Mouse (Mus musculus): ENCODE measurements around the gene Igf1r.

DNA sequence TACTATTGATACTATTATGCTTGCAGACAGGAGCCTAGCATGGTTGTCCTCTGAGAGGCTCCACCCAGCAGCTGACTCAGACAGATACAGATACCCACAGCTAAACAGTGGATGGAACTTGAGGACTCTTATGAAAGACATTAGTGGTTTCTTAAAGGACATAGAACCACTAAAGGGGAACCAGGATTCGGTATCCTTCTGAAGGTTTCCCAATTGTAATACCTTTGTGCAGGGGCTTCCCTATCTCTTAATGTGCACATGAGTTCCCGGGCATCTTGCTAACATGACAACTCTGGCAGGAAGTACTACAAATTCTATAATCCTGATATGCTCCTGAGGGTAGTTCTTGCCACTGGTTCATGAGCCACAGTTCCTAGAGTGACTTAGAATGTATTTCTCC is 46.3 kb upstream of the Igf1r start:
- TF ChIP-seq CTCF (IDR thresholded peaks at IDR 0.05; ENCODE audit: insufficient read depth, low read length) (no peak), POLR2A (IDR thresholded peaks at IDR 0.05; ENCODE audit: borderline replicate concordance, extremely low read depth, low read depth, low read length) (no peak)

All from lung, adult 2 months (tissue).